Mouse (Mus musculus): ENCODE data around the gene Dnajc8. TPM values are rescaled to one million over a fixed set of nuclear protein-coding genes. Genes with fewer than 3 reads are reported as not detected.
"Not testable (repeated sequence)": the region's sequence is repeated elsewhere in the genome, so short reads cannot be mapped to it uniquely, and the experiment has no call there.

Dnajc8 gene
- polyA plus RNA-seq, 1 experiment from 2014 or later, result 182 TPM

- WGBS, result 86% methylated on average over 4 of the region's 4 CpGs
- Histone ChIP-seq H3K4me1 (peaks cover 8% of the 10 kb centered on the region; the same call in 1 of the 2 replicates), H3K27me3 (no peaks in the 10 kb centered on the region), H3K4me3 (no peak overlapping the region), H3K27ac (no peak overlapping the region), H3K36me3 (peaks cover 76% of the 10 kb centered on the region), H3K9ac (no peak overlapping the region), H3K9me3 (no peaks in the 10 kb centered on the region), H3K4me2 (replicated peaks) (no peak overlapping the region)
- ATAC-seq (ENCODE audit: insufficient number of reproducible peaks, insufficient read depth, low FRiP score, low TSS enrichment), result no peak
Observed at GRCm38 (mm10) chr4:132541413-132541812, 6.1 kb downstream of the Dnajc8 start.

- WGBS, result 82% methylated on average over 1 of the region's 1 CpGs
- H3K4me2 ChIP-seq (replicated peaks), result no peak overlapping the region
- no peaks in the 10 kb centered on the region for H3K4me1 ChIP-seq
- no peaks in the 10 kb centered on the region for H3K9me3 ChIP-seq
- peaks cover 86% of the 10 kb centered on the region for H3K36me3 ChIP-seq
- H3K27ac ChIP-seq, result no peak overlapping the region
- no peaks in the 10 kb centered on the region for H3K27me3 ChIP-seq
- no peak overlapping the region for H3K9ac ChIP-seq
- ATAC-seq (ENCODE audit: insufficient number of reproducible peaks, insufficient read depth, low FRiP score, low TSS enrichment), result no peak
- H3K4me3 ChIP-seq, result no peak overlapping the region
Observed at GRCm38 (mm10) chr4:132542724-132543123, 7.4 kb downstream of the Dnajc8 start.

- H3K9ac ChIP-seq, result no peak overlapping the region
- 44% methylated on average over 8 of the region's 8 CpGs for WGBS
- ATAC-seq (ENCODE audit: insufficient number of reproducible peaks, insufficient read depth, low FRiP score, low TSS enrichment), result no peak
- peaks cover 88% of the 10 kb centered on the region for H3K36me3 ChIP-seq
- H3K27ac ChIP-seq, result no peak overlapping the region
- H3K4me1 ChIP-seq, result no peaks in the 10 kb centered on the region
- no peaks in the 10 kb centered on the region for H3K9me3 ChIP-seq
- H3K27me3 ChIP-seq, result no peaks in the 10 kb centered on the region
- H3K4me2 ChIP-seq (replicated peaks), result no peak overlapping the region
- H3K4me3 ChIP-seq, result no peak overlapping the region
Observed at GRCm38 (mm10) chr4:132545851-132546250, 10.5 kb downstream of the Dnajc8 start.

DNA sequence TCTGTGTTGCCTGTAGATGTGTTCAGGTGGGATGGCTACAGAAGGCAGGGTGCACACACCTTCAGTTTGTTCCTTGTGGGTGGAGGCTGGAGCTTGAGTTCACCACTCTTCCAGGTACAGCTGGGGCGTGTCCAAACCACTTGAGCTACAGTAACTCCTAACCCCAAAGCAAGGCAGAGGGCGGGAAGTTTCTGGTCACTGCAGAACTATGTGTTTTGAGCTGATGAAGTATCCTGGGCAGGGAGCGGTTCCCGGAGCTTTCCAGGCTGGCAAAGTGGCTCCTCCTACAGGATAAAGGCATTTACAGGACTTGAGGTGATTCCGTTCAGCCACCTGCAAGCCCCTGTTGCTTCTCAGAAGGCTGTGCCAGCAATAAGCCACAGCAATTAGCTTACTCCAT is 18.9 kb downstream of the Dnajc8 start:
- Histone ChIP-seq H3K27me3 (no peaks in the 10 kb centered on the region), H3K4me3 (no peak overlapping the region), H3K9me3 (no peaks in the 10 kb centered on the region), H3K9ac (no peak overlapping the region), H3K4me1 (no peaks in the 10 kb centered on the region), H3K4me2 (replicated peaks) (no peak overlapping the region), H3K27ac (no peak overlapping the region), H3K36me3 (peaks cover 53% of the 10 kb centered on the region)
- ATAC-seq (ENCODE audit: insufficient number of reproducible peaks, insufficient read depth, low FRiP score, low TSS enrichment), result no peak
- WGBS, result 76% methylated on average over 5 of the region's 5 CpGs

DNA sequence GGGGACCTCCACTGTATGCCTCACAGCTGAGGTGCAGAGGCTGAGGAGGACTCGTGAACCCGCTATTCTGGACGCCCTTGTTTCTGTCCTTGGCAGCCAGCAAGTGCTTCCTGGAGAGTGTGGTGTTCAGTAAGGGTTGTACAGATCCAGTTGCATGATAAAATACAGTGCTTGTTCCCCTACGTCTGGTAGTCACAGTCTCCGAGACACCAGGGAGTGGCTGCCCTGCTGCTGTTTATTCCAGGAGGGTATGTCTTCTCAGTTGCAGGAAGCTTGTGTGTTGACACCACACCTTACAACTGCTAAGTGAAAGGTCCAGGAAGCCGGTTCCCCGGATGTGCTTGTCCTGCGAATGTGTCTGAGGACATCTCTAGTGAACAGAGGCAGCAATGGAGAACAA is 19.3 kb downstream of the Dnajc8 start:
- Histone ChIP-seq H3K4me3 (no peak overlapping the region), H3K36me3 (peaks cover 49% of the 10 kb centered on the region), H3K4me2 (replicated peaks) (no peak overlapping the region), H3K9me3 (no peaks in the 10 kb centered on the region), H3K9ac (no peak overlapping the region), H3K27me3 (no peaks in the 10 kb centered on the region), H3K4me1 (no peaks in the 10 kb centered on the region), H3K27ac (no peak overlapping the region)
- no peak for ATAC-seq (ENCODE audit: insufficient number of reproducible peaks, insufficient read depth, low FRiP score, low TSS enrichment)
- 81% methylated on average over 8 of the region's 8 CpGs for WGBS

DNA sequence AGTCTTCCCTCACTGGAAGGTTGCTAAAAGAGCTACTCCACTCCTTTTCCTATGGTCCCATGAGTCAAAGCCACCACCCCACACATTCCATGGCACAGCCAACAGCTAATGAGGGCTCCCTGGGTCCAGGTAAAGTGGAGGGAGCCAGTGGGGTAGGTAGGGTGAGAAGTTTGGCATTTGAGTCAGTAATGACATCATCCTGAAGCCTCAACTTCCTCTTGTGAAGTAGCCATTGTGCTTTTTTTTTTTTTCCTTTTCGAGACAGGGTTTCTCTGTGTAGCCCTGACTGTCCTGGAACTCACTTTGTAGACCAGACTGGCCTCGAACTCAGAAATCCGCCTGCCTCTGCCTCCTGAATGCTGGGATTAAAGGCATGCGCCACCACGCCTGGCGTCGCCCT is 20.2 kb downstream of the Dnajc8 start:
- H3K9ac ChIP-seq; H3K4me3 ChIP-seq; H3K27ac ChIP-seq; ATAC-seq (ENCODE audit: insufficient number of reproducible peaks, insufficient read depth, low FRiP score, low TSS enrichment); H3K4me1 ChIP-seq; H3K9me3 ChIP-seq; H3K27me3 ChIP-seq; H3K4me2 ChIP-seq (replicated peaks): not testable (repeated sequence)
- peaks cover 41% of the 10 kb centered on the region for H3K36me3 ChIP-seq
- whole genome bisulfite sequencing, result 88% methylated on average over 7 of the region's 7 CpGs

DNA sequence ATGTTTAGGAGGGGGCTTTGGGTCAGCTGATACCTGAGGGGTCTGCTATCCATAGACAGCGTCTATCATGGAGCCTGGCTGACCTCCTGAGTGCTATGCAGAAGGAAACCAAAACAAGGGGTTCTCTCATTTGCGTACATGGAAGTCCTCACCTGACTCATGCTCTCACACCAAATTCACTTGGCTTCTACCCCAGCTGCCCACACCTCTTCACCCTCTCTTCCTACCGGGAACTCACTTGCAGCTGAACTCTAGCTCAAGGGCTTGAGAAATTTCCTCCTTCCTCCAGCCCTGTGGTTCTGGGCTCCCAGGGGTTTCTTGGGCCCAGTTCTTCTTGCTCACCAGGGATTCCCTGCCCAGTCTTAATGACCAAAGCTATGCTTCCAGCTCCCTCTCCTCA is 27.9 kb downstream of the Dnajc8 start:
- Histone ChIP-seq H3K4me3 (no peak overlapping the region), H3K36me3 (no peaks in the 10 kb centered on the region), H3K9ac (no peak overlapping the region), H3K4me2 (replicated peaks) (no peak overlapping the region), H3K4me1 (0 out of 2 replicates have a peak, but pooled peaks cover 7% of the 10 kb centered on the region), H3K27me3 (no peaks in the 10 kb centered on the region), H3K27ac (no peak overlapping the region), H3K9me3 (no peaks in the 10 kb centered on the region)
- no peak for ATAC-seq (ENCODE audit: insufficient number of reproducible peaks, insufficient read depth, low FRiP score, low TSS enrichment)
- WGBS, result 76% methylated on average over 3 of the region's 3 CpGs

DNA sequence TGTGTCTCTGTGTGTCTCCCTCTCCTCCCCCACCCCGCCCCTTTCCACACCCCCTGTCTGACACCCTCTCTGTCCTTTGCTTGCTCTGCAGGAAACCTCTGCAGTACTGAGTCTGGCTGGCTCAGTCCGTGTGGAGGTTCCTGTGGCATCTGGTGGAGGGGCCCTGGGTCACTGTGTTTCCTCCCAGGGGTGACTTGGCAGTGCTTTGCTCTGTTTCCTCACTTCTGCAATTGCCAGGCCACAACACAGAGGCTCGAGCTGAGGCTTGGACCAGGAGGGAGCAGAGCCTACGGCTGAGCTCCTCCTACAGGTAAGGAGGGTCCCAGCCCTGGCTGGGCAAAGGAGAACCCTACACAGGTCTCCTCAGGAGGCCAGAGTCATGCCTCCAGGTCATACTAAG is 28.6 kb downstream of the Dnajc8 start, which contains the start of gene Ptafr:
TSS of gene Ptafr (plus strand) at position 103 of the 400 bp plus-strand sequence.
- H3K4me3 ChIP-seq, result no peak within 1 kb of the TSS
- H3K4me2 ChIP-seq (replicated peaks), result no peak within 1 kb of the TSS
- H3K9ac ChIP-seq, result peak within 1 kb of the TSS; percentile 12; the same call in 1 of the 2 replicates
- WGBS, result 41% methylated on average over 4 of the region's 4 CpGs
- H3K36me3 ChIP-seq, result no peaks in the 10 kb centered on the region
- no peaks in the 10 kb centered on the region for H3K9me3 ChIP-seq
- H3K27ac ChIP-seq, result no peak within 1 kb of the TSS
- H3K4me1 ChIP-seq, result 0 out of 2 replicates have a peak, but pooled peaks cover 7% of the 10 kb centered on the region
- H3K27me3 ChIP-seq, result no peaks in the 10 kb centered on the region
- no peak for ATAC-seq (ENCODE audit: insufficient number of reproducible peaks, insufficient read depth, low FRiP score, low TSS enrichment)

DNA sequence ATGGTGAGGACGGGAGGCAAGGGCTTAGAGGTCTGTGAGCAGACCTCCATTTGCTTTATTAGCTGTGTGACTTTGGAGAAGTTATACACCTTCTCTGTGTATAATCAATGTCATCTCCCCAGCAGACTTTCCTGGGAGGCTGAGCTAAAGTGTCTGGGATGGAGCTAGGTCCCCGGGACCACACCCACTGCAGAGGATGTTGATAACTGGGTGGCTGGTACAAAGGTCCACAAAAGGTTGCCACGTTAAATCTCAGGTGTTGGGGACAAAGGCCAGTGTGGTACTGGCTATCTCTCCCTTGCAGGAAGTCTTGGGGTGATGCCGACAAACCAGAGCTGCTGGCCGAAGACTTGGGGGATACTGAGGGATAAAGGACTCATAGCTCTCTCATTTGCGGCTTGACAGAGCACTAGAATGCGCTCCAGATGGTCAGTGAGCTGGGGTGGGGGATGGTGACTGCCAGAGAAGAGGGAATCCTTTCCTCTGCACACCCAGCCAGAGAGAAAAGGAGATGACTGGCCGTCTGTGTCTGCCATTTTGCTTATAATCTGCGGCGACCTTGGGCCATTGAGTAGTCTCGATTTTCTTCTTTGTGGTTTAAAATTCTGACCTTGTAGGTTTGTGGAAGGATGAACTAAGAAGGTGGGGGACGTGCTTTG is 29.9 kb downstream of the Dnajc8 start:
- 74% methylated on average over 12 of the region's 12 CpGs for WGBS
- no peaks in the 10 kb centered on the region for H3K27me3 ChIP-seq
- no peak overlapping the region for H3K27ac ChIP-seq
- no peak overlapping the region for H3K4me2 ChIP-seq (replicated peaks)
- no peaks in the 10 kb centered on the region for H3K36me3 ChIP-seq
- H3K9ac ChIP-seq, result no peak overlapping the region
- no peaks in the 10 kb centered on the region for H3K9me3 ChIP-seq
- no peak overlapping the region for H3K4me3 ChIP-seq
- 0 out of 2 replicates have a peak, but pooled peaks cover 7% of the 10 kb centered on the region for H3K4me1 ChIP-seq
- no peak for ATAC-seq (ENCODE audit: insufficient number of reproducible peaks, insufficient read depth, low FRiP score, low TSS enrichment)

DNA sequence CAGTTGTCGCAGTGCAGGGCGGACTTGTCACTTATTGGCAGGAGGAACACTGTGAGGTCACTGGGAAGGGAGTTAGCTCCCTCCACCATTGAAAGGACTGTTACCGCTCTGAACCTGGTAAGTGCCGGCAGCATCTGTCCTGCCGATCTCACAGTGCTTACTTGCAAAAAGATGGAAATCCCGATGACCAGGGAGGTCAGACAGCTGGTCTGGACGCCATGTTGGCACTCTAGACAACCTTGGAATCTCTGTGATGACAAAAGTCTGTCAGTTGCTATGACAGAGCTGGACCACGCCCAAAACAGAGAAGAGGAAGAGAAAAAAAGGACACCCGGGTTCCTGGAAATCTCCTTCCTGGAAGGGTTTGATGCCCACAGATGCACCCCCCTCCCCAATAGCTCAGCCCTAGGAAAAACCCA is 32.0 kb downstream of the Dnajc8 start:
- ATAC-seq (ENCODE audit: insufficient number of reproducible peaks, insufficient read depth, low FRiP score, low TSS enrichment), result no peak
- H3K27ac ChIP-seq, result no peak overlapping the region
- 0 out of 2 replicates have a peak, but pooled peaks cover 7% of the 10 kb centered on the region for H3K4me1 ChIP-seq
- no peak overlapping the region for H3K9ac ChIP-seq
- H3K4me2 ChIP-seq (replicated peaks), result no peak overlapping the region
- H3K27me3 ChIP-seq, result no peaks in the 10 kb centered on the region
- H3K36me3 ChIP-seq, result no peaks in the 10 kb centered on the region
- no peaks in the 10 kb centered on the region for H3K9me3 ChIP-seq
- H3K4me3 ChIP-seq, result no peak overlapping the region
- WGBS, result 73% methylated on average over 9 of the region's 9 CpGs

- Histone ChIP-seq H3K4me2 (replicated peaks) (no peak overlapping the region), H3K4me3 (no peak overlapping the region), H3K36me3 (no peaks in the 10 kb centered on the region), H3K9me3 (no peaks in the 10 kb centered on the region), H3K27me3 (no peaks in the 10 kb centered on the region), H3K9ac (no peak overlapping the region), H3K4me1 (no peaks in the 10 kb centered on the region), H3K27ac (no peak overlapping the region)
- 90% methylated on average over 5 of the region's 5 CpGs for whole genome bisulfite sequencing
- no peak for ATAC-seq (ENCODE audit: insufficient number of reproducible peaks, insufficient read depth, low FRiP score, low TSS enrichment)
Observed at GRCm38 (mm10) chr4:132569115-132569514, 33.8 kb downstream of the Dnajc8 start.

GRCm38 (mm10) chr4:132571190-132571589 is 35.8 kb downstream of the Dnajc8 start:
- Histone ChIP-seq H3K4me3 (no peak overlapping the region), H3K4me1 (no peaks in the 10 kb centered on the region), H3K9me3 (no peaks in the 10 kb centered on the region), H3K27me3 (no peaks in the 10 kb centered on the region), H3K9ac (no peak overlapping the region), H3K27ac (no peak overlapping the region), H3K4me2 (replicated peaks) (no peak overlapping the region), H3K36me3 (no peaks in the 10 kb centered on the region)
- ATAC-seq (ENCODE audit: insufficient number of reproducible peaks, insufficient read depth, low FRiP score, low TSS enrichment), result no peak
- 81% methylated on average over 9 of the region's 9 CpGs for WGBS
